Mouse (Mus musculus) liver, embryonic 18 days (tissue): ENCODE data around the gene Metrn. TPM values are rescaled to one million over a fixed set of nuclear protein-coding genes. Genes with fewer than 3 reads are reported as not detected.

Source experiments
- polyA plus RNA-seq: library from polyadenylated mRNA; depleted of rRNA; stranded (reverse); fragments of >200 nt; gene quantifications from 2 replicates; pipeline ENCODE4 v1.2.3, GENCODE M21; 2012; rRNA removed

The Metrn gene
- 13.1 and 16.2 TPM in 2 replicates for polyA plus RNA-seq

GRCm38 (mm10) chr17:25796951-25797369, at the start of gene Metrn:
TSS of gene Metrn (minus strand) at chr17:25797136.

GRCm38 (mm10) chr17:25844396-25844901, 47.5 kb upstream of the Metrn start, which contains the start of gene Rhot2:
TSS of gene Rhot2 (minus strand) at chr17:25844851.

GRCm38 (mm10) chr17:25841117-25841880, 44.4 kb upstream of the Metrn start, which contains the start of gene Gm20683:
TSS of gene Gm20683 (minus strand) at chr17:25841763.

GRCm38 (mm10) chr17:25837076-25837410, 40.1 kb upstream of the Metrn start, which contains the start of gene Rhbdl1:
TSS of gene Rhbdl1 (minus strand) at chr17:25837295.

GRCm38 (mm10) chr17:25833291-25833663, 36.3 kb upstream of the Metrn start, which contains the start of gene Stub1:
TSS of gene Stub1 (minus strand) at chr17:25833404.

GRCm38 (mm10) chr17:25828712-25829557, 32.0 kb upstream of the Metrn start, which contains the start of gene Jmjd8:
TSS of gene Jmjd8 (plus strand) at chr17:25828867.

GRCm38 (mm10) chr17:25823452-25823851, 26.5 kb upstream of the Metrn start, which contains the start of gene Wdr24:
TSS of gene Wdr24 (plus strand) at chr17:25823627.

GRCm38 (mm10) chr17:25808789-25809605, 12.1 kb upstream of the Metrn start, which contains the start of gene Fbxl16:
TSS of gene Fbxl16 (plus strand) at chr17:25809085.

GRCm38 (mm10) chr17:25795609-25796092, 1.3 kb downstream of the Metrn start, which contains the start of gene AC134908.4:
TSS of gene AC134908.4 (minus strand) at chr17:25795659.

GRCm38 (mm10) chr17:25792615-25793014, 4.3 kb downstream of the Metrn start, which contains the start of gene Fam173a:
TSS of gene Fam173a (minus strand) at chr17:25792901.

GRCm38 (mm10) chr17:25786280-25786679, 10.7 kb downstream of the Metrn start, which contains the start of gene Ccdc78:
TSS of gene Ccdc78 (plus strand) at chr17:25786580.

GRCm38 (mm10) chr17:25785281-25785745, 11.6 kb downstream of the Metrn start, which contains the start of gene Haghl:
TSS of gene Haghl (minus strand) at chr17:25785673.

GRCm38 (mm10) chr17:25773549-25774120, 23.3 kb downstream of the Metrn start, which contains the start of gene Narfl:
TSS of gene Narfl (plus strand) at chr17:25773776.

GRCm38 (mm10) chr17:25754241-25754640, 42.7 kb downstream of the Metrn start, which contains the start of gene Msln:
TSS of gene Msln (minus strand) at chr17:25754378.

Other genes with a start within 250 kb of the Metrn start
- gene Sox8, start 226.4 kb downstream of the Metrn start, polyA plus RNA-seq: 0.02 and 0.05 TPM in 2 replicates
- 5.2 and 6.2 TPM in 2 replicates for gene Lmf1, start 218.1 kb downstream of the Metrn start, polyA plus RNA-seq
- gene Gng13, start 80.0 kb downstream of the Metrn start, polyA plus RNA-seq: 0.05 TPM in 1 of 2 replicates, not detected in the other
- gene Chtf18, start 69.7 kb downstream of the Metrn start, polyA plus RNA-seq: 5.2 and 6.8 TPM in 2 replicates
- gene Rpusd1, start 69.5 kb downstream of the Metrn start, polyA plus RNA-seq: 7.9 and 8.1 TPM in 2 replicates
- not detected in 2 replicates for gene Mslnl, start 61.1 kb downstream of the Metrn start, polyA plus RNA-seq
- gene Msln, start 42.8 kb downstream of the Metrn start, polyA plus RNA-seq: 8.0 and 9.1 TPM in 2 replicates
- 10.9 and 12.1 TPM in 2 replicates for gene Narfl, start 23.4 kb downstream of the Metrn start, polyA plus RNA-seq
- 7.7 and 9.7 TPM in 2 replicates for gene Haghl, start 11.5 kb downstream of the Metrn start, polyA plus RNA-seq
- gene Ccdc78, start 10.6 kb downstream of the Metrn start, polyA plus RNA-seq: 0.01 and 0.02 TPM in 2 replicates
- 45.0 and 49.0 TPM in 2 replicates for gene Fam173a, start 4.2 kb downstream of the Metrn start, polyA plus RNA-seq
- not detected in 2 replicates for gene AC134908.4, start 1.5 kb downstream of the Metrn start, polyA plus RNA-seq
- gene Fbxl16, start 11.9 kb upstream of the Metrn start, polyA plus RNA-seq: 0.08 TPM in 2 replicates
- gene Wdr24, start 26.5 kb upstream of the Metrn start, polyA plus RNA-seq: 14.1 and 15.5 TPM in 2 replicates
- 22.4 and 24.2 TPM in 2 replicates for gene Jmjd8, start 31.7 kb upstream of the Metrn start, polyA plus RNA-seq
- gene Stub1, start 36.3 kb upstream of the Metrn start, polyA plus RNA-seq: 82.1 and 92.4 TPM in 2 replicates
- gene Rhbdl1, start 40.2 kb upstream of the Metrn start, polyA plus RNA-seq: 1.3 and 2.0 TPM in 2 replicates
- gene Gm20683, start 44.6 kb upstream of the Metrn start, polyA plus RNA-seq: 2.9 and 3.8 TPM in 2 replicates
- 28.3 and 35.9 TPM in 2 replicates for gene Rhot2, start 47.7 kb upstream of the Metrn start, polyA plus RNA-seq
- gene Wdr90, start 64.4 kb upstream of the Metrn start, polyA plus RNA-seq: 8.8 and 9.9 TPM in 2 replicates
- 34.5 and 45.2 TPM in 2 replicates for gene Mcrip2, start 71.6 kb upstream of the Metrn start, polyA plus RNA-seq
- gene Mettl26, start 77.9 kb upstream of the Metrn start, polyA plus RNA-seq: 61.8 and 63.8 TPM in 2 replicates
- 0.13 and 0.16 TPM in 2 replicates for gene Wfikkn1, start 83.7 kb upstream of the Metrn start, polyA plus RNA-seq
- 8.7 and 11.1 TPM in 2 replicates for gene Rab40c, start 122.6 kb upstream of the Metrn start, polyA plus RNA-seq
- gene Pigq, start 147.8 kb upstream of the Metrn start, polyA plus RNA-seq: 123 and 127 TPM in 2 replicates
- 2.6 and 3.4 TPM in 2 replicates for gene Nhlrc4, start 147.8 kb upstream of the Metrn start, polyA plus RNA-seq
- 0.03 and 0.04 TPM in 2 replicates for gene A930017K11Rik, start 155.4 kb upstream of the Metrn start, polyA plus RNA-seq
- gene Capn15, start 188.7 kb upstream of the Metrn start, polyA plus RNA-seq: 5.2 and 6.5 TPM in 2 replicates